Mouse (Mus musculus): ENCODE data around the gene Artn.

The Artn gene

GRCm38 (mm10) chr4:117918261-117918660, 11.3 kb downstream of the Artn start:
- DNase-seq (ENCODE audit: low spot score) = no peak

DNA sequence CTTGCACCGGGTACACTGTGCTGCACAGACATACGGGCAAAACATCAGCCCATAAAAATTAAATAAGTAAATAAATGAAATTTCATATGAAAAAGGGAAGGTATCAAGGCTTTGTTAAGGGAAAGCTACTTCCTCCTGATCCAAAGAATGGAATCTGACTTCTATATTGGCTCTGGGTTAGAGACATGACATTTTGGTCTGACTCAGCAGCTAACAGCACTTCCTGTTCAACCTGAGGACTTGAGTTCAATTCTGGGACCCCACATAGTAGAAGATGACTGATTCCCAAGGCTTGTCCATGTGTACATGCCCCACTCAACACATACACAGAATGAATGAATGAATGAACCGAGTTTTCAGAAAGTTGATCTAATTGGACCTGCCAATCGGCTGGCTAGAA, 11.7 kb downstream of the Artn start:
- no peak for DNase-seq (ENCODE audit: low spot score)

- DNase-seq (ENCODE audit: low spot score) = no peak
These were observed 12.2 kb downstream of the Artn start for GRCm38 (mm10) chr4:117917402-117917801.

DNA sequence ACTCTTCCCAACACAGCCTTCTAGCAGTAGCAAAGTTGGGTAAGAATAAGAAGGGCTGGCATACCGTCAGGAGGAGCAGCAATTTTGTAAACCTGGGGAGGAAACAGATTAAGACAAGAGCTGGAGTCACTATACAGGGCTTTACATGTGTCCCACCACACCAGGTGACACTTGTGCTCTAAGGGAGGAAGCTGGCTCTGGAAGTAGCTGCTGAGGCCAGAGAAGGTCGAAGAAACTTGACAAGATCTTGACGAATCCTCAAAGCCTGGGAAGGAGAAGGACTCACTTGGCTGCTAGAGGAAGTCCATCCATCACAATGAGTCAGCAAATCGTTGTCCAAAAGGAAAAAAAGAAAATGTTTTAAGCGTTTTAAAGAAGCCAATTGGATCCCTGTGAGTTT, 13.2 kb downstream of the Artn start:
- DNase-seq (ENCODE audit: low spot score) = no peak

- no peak for DNase-seq (ENCODE audit: low spot score)
These were observed 14.0 kb downstream of the Artn start for GRCm38 (mm10) chr4:117915489-117916105.

- peak; percentile 98 for DNase-seq (ENCODE audit: low spot score)
These were observed 14.7 kb downstream of the Artn start, which contains the start of gene Ipo13 for GRCm38 (mm10) chr4:117914591-117915442. TSS of gene Ipo13 (minus strand) at chr4:117914999.

DNA sequence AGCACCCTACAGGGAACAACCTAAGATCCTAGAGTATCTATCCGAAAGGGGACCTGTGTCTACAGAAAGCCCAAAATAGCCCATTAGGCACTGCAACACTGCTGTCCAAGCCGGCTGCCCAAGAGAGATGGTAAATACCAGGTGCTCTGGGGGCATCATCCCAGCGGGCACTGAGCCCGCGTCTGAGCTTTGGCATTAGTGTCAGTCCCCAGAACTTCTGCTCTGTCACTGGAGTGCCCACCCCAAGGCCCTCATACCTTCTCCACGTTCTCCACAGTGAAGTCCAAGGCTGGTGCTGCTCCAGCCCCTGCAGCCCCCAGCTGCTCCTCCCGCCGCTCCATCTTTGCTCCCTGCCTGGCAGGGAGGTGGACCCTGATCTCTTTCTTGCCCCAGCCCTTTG, 15.5 kb downstream of the Artn start:
- no peak for DNase-seq (ENCODE audit: low spot score)

DNA sequence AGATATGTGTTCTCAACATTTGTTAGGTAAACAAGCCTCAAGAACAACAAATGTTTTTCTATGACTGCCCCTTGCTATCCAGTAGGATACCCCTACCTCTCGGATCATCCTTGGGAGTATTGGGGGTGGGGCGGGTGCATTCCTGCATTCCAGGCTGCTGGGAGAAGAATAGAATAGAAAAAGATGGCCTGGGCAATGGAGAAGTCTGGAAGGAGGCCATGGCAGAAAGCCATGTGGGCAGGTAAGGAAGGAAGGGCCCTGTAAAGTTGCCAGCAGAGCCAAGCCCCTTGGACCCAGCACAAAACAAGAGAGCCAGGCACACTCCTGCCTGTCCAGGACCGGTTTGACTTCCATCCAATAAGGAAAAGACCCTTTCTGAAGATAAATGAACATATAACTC, 16.1 kb downstream of the Artn start:
- no peak for DNase-seq (ENCODE audit: low spot score)

DNA sequence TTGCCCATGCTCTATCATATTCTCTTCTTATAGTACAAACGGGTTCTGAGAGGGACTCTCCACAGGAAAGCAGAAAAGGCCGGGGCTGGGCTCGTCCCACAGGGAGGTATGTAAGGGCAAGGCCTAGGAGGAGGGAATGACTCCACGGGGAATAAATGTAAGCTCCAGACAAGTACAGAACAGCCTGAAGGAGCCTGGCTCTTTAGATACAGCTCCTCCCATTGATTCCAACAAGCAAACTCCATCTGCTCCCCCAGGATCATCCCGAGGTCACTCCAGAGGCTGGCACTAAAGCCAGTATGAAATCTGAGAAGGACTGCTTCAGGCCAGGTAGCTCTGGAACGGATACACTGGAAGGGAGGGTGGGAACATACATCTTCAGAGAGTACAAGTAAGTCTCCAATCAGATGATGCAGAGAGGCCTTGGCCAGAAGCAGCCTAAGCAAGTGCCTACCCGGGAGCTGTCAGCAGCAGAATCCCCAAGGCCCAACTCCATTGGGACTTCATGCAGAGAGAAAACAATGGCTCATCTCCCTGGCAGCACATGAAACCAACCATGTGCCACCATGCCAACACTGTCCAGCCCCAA, 16.8 kb downstream of the Artn start:
- no peak for DNase-seq (ENCODE audit: low spot score)

DNA sequence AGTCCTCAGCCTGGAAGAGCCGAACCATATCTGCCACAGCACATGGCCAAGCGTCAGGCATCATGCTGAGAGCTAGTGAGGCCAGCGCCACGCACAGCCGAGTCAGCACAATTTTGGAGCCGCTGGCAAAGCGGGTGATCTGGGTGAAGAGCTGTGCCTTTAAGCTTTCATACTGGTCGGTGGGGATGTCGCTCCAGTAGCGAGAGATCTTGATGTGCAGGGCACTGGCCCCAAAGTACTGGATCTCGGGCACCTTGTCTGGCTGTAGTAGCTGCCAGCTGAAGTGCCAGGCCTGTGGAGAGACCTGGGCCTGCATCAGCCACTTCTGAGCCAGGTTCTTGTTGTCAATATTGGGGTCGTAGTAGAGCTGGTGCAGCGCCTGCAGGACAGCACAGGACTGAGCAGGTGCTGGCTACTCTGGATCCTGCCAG, 17.4 kb downstream of the Artn start:
- DNase-seq (ENCODE audit: low spot score) = no peak

DNA sequence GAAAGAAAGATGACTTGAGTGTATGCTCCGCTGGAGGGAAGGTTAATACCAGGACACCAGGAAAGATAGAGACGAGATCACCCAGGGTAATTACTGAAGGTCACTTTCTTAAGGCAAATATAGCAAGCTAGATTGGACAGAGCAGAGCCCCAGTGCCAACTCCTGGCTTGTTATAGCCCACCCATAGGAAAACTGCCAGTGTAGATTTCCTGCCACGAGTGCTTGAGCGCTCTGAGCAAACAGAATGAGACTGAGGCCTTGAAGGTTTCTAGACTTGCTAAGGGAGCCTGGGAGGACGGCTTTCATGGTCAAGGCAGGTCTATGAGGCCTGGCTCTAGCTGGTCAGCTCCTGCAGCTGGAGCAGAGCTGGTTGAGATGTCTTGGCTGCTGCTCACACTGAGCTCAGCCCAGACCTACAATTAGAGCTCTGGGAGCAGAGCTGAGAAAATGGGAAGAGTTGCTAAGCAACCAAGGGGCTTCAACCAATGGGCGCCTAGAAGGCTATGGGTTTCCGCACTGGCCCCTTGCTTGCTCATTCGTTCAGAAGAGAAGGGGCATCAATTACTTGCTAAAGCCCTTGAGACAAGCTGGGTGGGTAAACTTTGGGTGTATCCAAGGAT, 20.6 kb downstream of the Artn start:
- DNase-seq (ENCODE audit: low spot score) = no peak

DNA sequence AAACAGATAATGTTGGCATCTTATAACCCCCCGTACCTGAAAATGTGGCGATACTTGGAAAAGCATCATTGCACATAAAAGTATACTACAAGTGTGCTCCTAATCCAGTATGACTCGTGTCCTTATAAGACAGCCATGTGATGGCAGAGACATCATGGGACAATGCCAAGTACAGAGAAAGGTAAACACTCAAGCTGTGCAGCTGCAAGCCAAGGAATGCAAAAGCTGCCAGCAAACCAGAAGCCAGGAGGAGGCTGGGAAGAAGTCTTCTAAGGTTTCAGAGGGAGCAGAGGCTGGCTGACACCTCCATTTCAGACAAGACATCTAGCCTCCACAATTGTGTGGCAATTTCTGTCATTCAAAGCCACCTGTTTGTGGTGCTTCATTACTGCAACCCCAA, 23.4 kb downstream of the Artn start:
- DNase-seq (ENCODE audit: low spot score) = no peak

- DNase-seq (ENCODE audit: low spot score) = no peak
These were observed 24.8 kb downstream of the Artn start for GRCm38 (mm10) chr4:117904761-117905160.

DNA sequence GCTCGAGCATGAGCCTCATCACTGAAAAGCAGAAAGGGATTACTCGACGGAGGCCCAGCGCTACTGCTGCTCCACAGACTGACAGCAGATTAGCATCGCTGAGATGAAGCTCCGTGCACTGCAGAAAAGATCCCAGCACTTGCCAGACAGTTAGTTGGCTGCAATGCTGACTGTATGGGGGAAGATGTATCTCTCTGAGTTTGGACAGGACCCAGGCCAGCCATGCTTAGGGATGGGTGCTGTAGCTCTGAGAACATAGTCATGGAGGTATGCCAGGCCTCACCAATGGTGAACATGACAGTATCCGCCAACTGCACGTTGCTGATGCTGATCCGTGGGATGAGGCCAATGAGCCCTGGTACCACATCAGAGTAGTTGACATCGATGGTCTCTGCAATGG, 25.5 kb downstream of the Artn start:
- DNase-seq (ENCODE audit: low spot score) = no peak

- DNase-seq (ENCODE audit: low spot score) = no peak
These were observed 31.5 kb downstream of the Artn start for GRCm38 (mm10) chr4:117898111-117898510.

GRCm38 (mm10) chr4:117896031-117896430, 33.5 kb downstream of the Artn start:
- no peak for DNase-seq (ENCODE audit: low spot score)

DNA sequence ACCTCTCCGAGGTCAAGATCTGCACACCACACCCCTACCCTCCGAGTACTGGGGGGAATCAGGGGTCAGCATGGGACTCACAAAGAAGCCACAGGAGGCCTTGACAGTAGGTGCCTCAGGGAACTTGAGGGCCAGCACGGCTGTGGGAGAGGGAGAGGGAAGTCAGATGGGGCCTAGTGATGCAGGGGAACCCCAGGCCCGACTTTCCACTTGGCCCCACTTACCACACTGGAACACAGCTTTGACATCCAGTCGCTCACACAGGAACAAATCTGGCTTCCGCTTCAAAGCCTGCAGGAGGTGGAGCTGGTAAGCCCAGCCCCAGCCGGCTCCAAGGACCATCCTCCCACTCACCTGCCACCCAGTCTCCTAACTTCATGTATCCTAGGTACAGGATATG, 34.2 kb downstream of the Artn start:
- no peak for DNase-seq (ENCODE audit: low spot score)

GRCm38 (mm10) chr4:117894601-117895000, 35.0 kb downstream of the Artn start:
- DNase-seq (ENCODE audit: low spot score) = no peak

DNA sequence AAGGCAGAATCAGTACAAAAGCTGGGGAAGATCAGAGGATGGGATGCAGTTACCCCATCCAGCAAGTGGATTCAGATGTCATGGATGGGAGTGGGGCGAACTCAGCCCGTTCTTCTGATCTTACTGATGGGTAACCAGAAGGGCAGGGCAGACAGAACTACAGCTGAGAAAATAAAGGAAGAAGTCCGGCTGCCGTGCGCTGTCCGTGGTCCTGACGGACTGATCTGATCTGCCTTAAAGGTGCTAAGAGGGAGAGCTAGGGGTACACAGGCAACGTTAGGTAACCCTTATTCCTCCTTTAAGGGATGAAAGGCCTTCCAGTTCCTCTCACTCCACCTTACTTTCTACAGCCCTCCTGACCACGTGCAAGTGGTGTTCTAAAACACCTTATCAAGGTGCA, 36.2 kb downstream of the Artn start:
- no peak for DNase-seq (ENCODE audit: low spot score)

DNA sequence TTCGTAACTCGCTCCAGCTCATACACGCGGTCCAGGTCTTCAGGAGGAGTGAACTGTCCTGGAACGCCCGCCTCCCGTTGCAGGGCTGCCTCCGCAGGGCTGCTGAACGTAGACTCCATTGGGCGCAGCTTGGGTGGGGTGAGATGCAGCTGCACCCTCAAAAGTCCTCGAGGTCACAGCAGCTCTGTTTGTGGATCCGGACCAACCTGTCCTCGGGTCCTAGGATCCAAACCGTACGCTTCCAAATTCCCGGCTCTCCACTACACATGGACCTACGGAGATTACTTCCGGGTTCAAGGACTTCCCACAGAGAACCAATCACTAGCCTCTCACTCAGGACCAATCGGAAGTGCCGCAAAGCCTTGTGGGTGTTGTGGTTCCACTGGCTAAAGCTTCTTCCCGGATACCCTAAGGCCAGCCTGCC, 37.8 kb downstream of the Artn start, which contains the start of gene Dph2:
Gene Dph2 (minus strand): TSS at position 295 of the 424 bp plus-strand sequence.
- no peak for DNase-seq (ENCODE audit: low spot score)

DNA sequence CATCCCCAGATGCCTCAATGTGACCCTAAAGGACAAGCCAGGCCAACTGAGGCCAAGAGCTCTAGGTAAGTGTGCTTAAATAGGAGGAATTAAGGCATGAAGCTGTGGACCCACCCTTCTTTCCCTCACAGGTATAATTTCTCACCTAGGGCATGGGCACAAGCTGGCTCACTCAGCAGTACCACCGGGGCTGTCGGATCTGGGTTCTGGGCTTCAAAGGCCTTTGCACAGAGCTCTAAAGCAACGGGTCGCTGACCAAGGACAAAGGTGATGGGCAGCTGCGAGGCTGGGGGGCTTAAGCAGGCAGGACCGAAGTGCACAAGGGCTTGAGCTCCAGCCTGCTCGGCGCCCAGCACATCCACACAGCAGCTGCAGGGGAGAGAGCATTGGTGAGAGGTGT, 38.8 kb downstream of the Artn start:
- DNase-seq (ENCODE audit: low spot score) = no peak

DNA sequence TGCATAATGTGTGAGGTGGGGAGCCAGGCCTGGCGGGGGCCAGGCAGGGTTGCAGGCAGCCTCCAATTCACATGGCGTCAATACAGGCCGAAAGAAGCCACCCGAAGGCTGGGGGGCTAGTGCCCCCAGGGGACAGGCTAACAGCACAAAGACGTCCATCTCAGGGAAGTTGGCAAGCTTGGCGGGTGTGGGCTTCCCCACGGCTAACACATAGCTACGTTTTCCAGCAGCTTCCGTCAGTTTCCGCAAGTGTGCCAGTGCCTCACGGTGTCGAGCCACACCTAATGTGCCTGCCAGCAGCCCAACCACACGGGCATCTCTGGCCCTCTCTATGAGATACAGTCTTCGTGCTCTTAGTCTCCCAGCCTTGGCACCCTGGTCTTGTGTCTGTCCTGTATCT, 39.5 kb downstream of the Artn start:
- no peak for DNase-seq (ENCODE audit: low spot score)

GRCm38 (mm10) chr4:117889471-117889870, 40.1 kb downstream of the Artn start:
- no peak for DNase-seq (ENCODE audit: low spot score)

Data from ovary, postnatal 10 days (tissue).